20 mouse cellular contexts compared by ENCODE assay signal in genomic region chr2:29691507-29691906, GRCm38 (mm10). TPM values are rescaled to one million over a fixed set of nuclear protein-coding genes. Genes with fewer than 3 reads are reported as not detected.
DNase-seq lines count a peak whose midpoint lies in the region; ATAC-seq and TF ChIP-seq lines count a peak whose summit lies in the region.
"Had no signal": no experiment of that assay in that cellular context is flagged by ENCODE, and none has a peak within 500 bp of the region (broad histone marks: within the 10 kb centered on the region; RNA-seq: fewer than 3 reads in every experiment).

No protein-coding gene starts in this region.

- H3K4me3 ChIP-seq in gastrocnemius, adult 2 months: no peak overlapping the region
- H3K4me3 ChIP-seq in myocyte: no peak overlapping the region
- H3K4me3 ChIP-seq: forebrain, embryonic 15.5 days; intestine, embryonic 15.5 days; liver, embryonic 13.5 days had no signal

- DNase-seq in gastrocnemius, adult 2 months: peak; percentile 55
- no peak for DNase-seq in gastrocnemius, adult 8-10 months (ENCODE audit: low spot score in 2 of 2)
- DNase-seq in lung, adult 18-20 months: peak; percentile 37
- DNase-seq in lung, postnatal 36 days: no peak
- peak; percentile 90 for DNase-seq in Patski (ENCODE audit: low read depth, low spot score)
- DNase-seq in adrenal gland, adult (ENCODE audit: inconsistent age in 2 of 2, low spot score in 1 of 2): no peak
- DNase-seq in urinary bladder, adult 18-20 months (ENCODE audit: low spot score in 2 of 2): no peak
- DNase-seq: adrenal gland, postnatal 14 days; B cell, adult 2 months; cerebellum, postnatal 25 days; kidney, postnatal 25 days; liver, embryonic 13.5 days; retina, postnatal 1 day; spleen, adult 18-20 months; thymus, postnatal 36 days had no signal

- CTCF ChIA-PET in Patski (lab: Charles Lee): interaction anchor here (0.7 to 3.4 kb wide), 17 partner anchors 9 to 73 kb away, joined by 3 to 23 read pairs (median 4); partner anchors contain the start of gene Rapgef1

- no peak for TF ChIP-seq CTCF in gastrocnemius, adult 2 months (IDR thresholded peaks at IDR 0.05)
- no peak for TF ChIP-seq CTCF in Patski (IDR thresholded peaks at IDR 0.05)

- POLR2A ChIA-PET in Patski (lab: Charles Lee): interaction anchor here (0.6 to 1.9 kb wide), 4 partner anchors 17 to 72 kb away, joined by 3 to 5 read pairs (median 4); partner anchors contain the start of gene Rapgef1

- in situ Hi-C loops in Patski (cut with MboI; ENCODE audit: low pct_unique_long_range_greater_than_20kb): no loop called here

- peaks cover 20% of the 10 kb centered on the region for H3K36me3 ChIP-seq in myocyte (ENCODE audit: control insufficient read depth, insufficient read depth)

- TF ChIP-seq POLR2A in myocyte (IDR thresholded peaks at IDR 0.05; ENCODE audit: insufficient read length, low read depth): no peak

- ATAC-seq in Patski: peak; percentile 88
- ATAC-seq: forebrain, embryonic 15.5 days; intestine, embryonic 15.5 days had no signal

- peak overlapping the region; percentile 48 for H3K27ac ChIP-seq in gastrocnemius, adult 2 months
- H3K27ac ChIP-seq: forebrain, embryonic 15.5 days; intestine, embryonic 15.5 days; liver, embryonic 13.5 days had no signal

- H3K27me3 ChIP-seq in Patski (no peaks in the 10 kb centered on the region), myocyte (ENCODE audit: control insufficient read depth, insufficient read depth, insufficient read length) (no peaks in the 10 kb centered on the region)
- H3K27me3 ChIP-seq: forebrain, embryonic 15.5 days; intestine, embryonic 15.5 days; liver, embryonic 13.5 days had no signal

- no peaks in the 10 kb centered on the region for H3K79me2 ChIP-seq in myocyte (ENCODE audit: control insufficient read depth, insufficient read depth)

- H3K4me2 ChIP-seq in myocyte (ENCODE audit: low read depth): peak overlapping the region; percentile 62
- H3K4me2 ChIP-seq: forebrain, embryonic 15.5 days; intestine, embryonic 15.5 days; liver, embryonic 13.5 days had no signal

- intact Hi-C loops in gastrocnemius, adult 2 months (cut with DNase I): no loop called here

- no peak overlapping the region for H3ac ChIP-seq in myocyte (ENCODE audit: control insufficient read depth, insufficient read length)

TF ChIP-seq in myocyte, 11 proteins besides CTCF, POLR2A, EP300 and RAD21:
- TF ChIP-seq POLR2AphosphoS2 (IDR thresholded peaks at IDR 0.05; ENCODE audit: insufficient read length, low read depth): no peak
- TF ChIP-seq REST (IDR thresholded peaks at IDR 0.05; ENCODE audit: insufficient read depth, insufficient read length): no peak
- TF ChIP-seq CEBPB (IDR thresholded peaks at IDR 0.05; ENCODE audit: insufficient read depth, poor library complexity, severe bottlenecking): no peak
- TF ChIP-seq MYOD1 (IDR thresholded peaks at IDR 0.05; ENCODE audit: control insufficient read depth in 1 of 3, insufficient read length in 2 of 3, low read depth in 2 of 3): peak in 1 of 3 experiments; percentile 26
- TF ChIP-seq MAX (IDR thresholded peaks at IDR 0.05; ENCODE audit: low read depth): no peak
- TF ChIP-seq TCF3 (IDR thresholded peaks at IDR 0.05; ENCODE audit: insufficient read length, low read depth): no peak
- no peak for TF ChIP-seq USF1 (IDR thresholded peaks at IDR 0.05; ENCODE audit: low read depth)
- no peak for TF ChIP-seq TCF12 (IDR thresholded peaks at IDR 0.05; ENCODE audit: insufficient read depth, poor library complexity, severe bottlenecking)
- peak in 1 of 3 experiments; percentile 40 for TF ChIP-seq MYOG (IDR thresholded peaks at IDR 0.05; ENCODE audit: control insufficient read depth in 1 of 3, insufficient read depth in 1 of 3, insufficient read length in 2 of 3, low read depth in 2 of 3)
- no peak for TF ChIP-seq E2F4 (IDR thresholded peaks at IDR 0.05; ENCODE audit: insufficient read depth)
- no peak for TF ChIP-seq SRF (IDR thresholded peaks at IDR 0.05; ENCODE audit: control insufficient read depth, insufficient read length, low read depth)

RNA-seq across cellular contexts. Expression of gene Gm13420, which starts 60.0 kb away (rescaled TPM):
- total RNA-seq in gastrocnemius, adult 2 months (2021): not detected
- not detected for total RNA-seq in gastrocnemius, adult 8-10 months (2022)
- polyA plus RNA-seq in Patski (2021) (0.49 TPM), myocyte (2012; fragmentation: generic; extraction: Trizol) (not detected)
- total RNA-seq: adrenal gland, postnatal 14 days; megakaryocyte progenitor cell, adult 5-6 weeks had no signal
- polyA plus RNA-seq: forebrain, embryonic 15.5 days; hindbrain, embryonic 11.5 days had no signal

Comparison
In these comparisons a context has a peak if more than half of its experiments do, and no peak if none do; other contexts are left out.
1. DNase-seq: peak in gastrocnemius, adult 2 months (single experiment), lung, adult 18-20 months (2 of 2) and Patski (single experiment); none in gastrocnemius, adult 8-10 months (0 of 2), lung, postnatal 36 days (single experiment), adrenal gland, adult (0 of 2) and urinary bladder, adult 18-20 months (0 of 2).